Comparison of ENCODE assay signal across 8 mouse cellular contexts in genomic region chr12:79969346-79970226, GRCm38 (mm10).
A peak's percentile ranks its signal among the peaks of the same experiment; 100 is the strongest.
DNase-seq lines count a peak whose midpoint lies in the region; ATAC-seq and TF ChIP-seq lines count a peak whose summit lies in the region.

No protein-coding gene starts in this region.

- peaks cover 85% of the 10 kb centered on the region for H3K4me1 ChIP-seq in heart, embryonic 13.5 days
- H3K4me1 ChIP-seq in kidney, postnatal 0 days (replicated peaks; ENCODE audit: insufficient read depth, low read length): peaks cover 43% of the 10 kb centered on the region
- H3K4me1 ChIP-seq in midbrain, embryonic 14.5 days (ENCODE audit: control insufficient read depth, insufficient read depth, low read length): peaks cover 29% of the 10 kb centered on the region

- 77% methylated on average over 3 of the region's 3 CpGs for WGBS in heart, embryonic 13.5 days
- WGBS in kidney, postnatal 0 days: 89% methylated on average over 3 of the region's 3 CpGs
- 68% methylated on average over 3 of the region's 3 CpGs for WGBS in midbrain, embryonic 14.5 days

- no peaks in the 10 kb centered on the region for H3K27me3 ChIP-seq in heart, embryonic 13.5 days (replicated peaks)
- H3K27me3 ChIP-seq in kidney, postnatal 0 days (ENCODE audit: insufficient read depth, low read length): no peaks in the 10 kb centered on the region
- no peaks in the 10 kb centered on the region for H3K27me3 ChIP-seq in midbrain, embryonic 14.5 days (ENCODE audit: control insufficient read depth, insufficient read depth, low read length)

- H3K9me3 ChIP-seq in heart, embryonic 13.5 days: no peaks in the 10 kb centered on the region
- H3K9me3 ChIP-seq in kidney, postnatal 0 days (replicated peaks; ENCODE audit: low read length): no peaks in the 10 kb centered on the region
- H3K9me3 ChIP-seq in midbrain, embryonic 14.5 days (ENCODE audit: control insufficient read depth, low read length): 0 out of 2 replicates have a peak, but pooled peaks cover 2% of the 10 kb centered on the region

- no peak overlapping the region for H3K4me3 ChIP-seq in heart, embryonic 13.5 days
- H3K4me3 ChIP-seq in kidney, postnatal 0 days (replicated peaks; ENCODE audit: low read depth, low read length): no peak overlapping the region
- H3K4me3 ChIP-seq in midbrain, embryonic 14.5 days (replicated peaks; ENCODE audit: low read depth, low read length): no peak overlapping the region

- ATAC-seq in heart, embryonic 13.5 days (ENCODE audit: extremely low read depth, insufficient number of reproducible peaks, low FRiP score, low TSS enrichment): no peak
- ATAC-seq in kidney, postnatal 0 days (replicated peaks; ENCODE audit: low FRiP score, low read depth): no peak
- no peak for ATAC-seq in midbrain, embryonic 14.5 days (ENCODE audit: low FRiP score, low TSS enrichment)

- H3K27ac ChIP-seq in heart, embryonic 13.5 days (replicated peaks): peak overlapping the region; percentile 67
- H3K27ac ChIP-seq in kidney, postnatal 0 days: peak overlapping the region; percentile 84
- peak overlapping the region; percentile 74 for H3K27ac ChIP-seq in midbrain, embryonic 14.5 days (replicated peaks; ENCODE audit: low read depth, low read length)

- no peak overlapping the region for H3K4me2 ChIP-seq in heart, embryonic 13.5 days
- H3K4me2 ChIP-seq in kidney, postnatal 0 days (ENCODE audit: low read length): no peak overlapping the region
- no peak overlapping the region for H3K4me2 ChIP-seq in midbrain, embryonic 14.5 days (ENCODE audit: low read length)

- H3K9ac ChIP-seq in heart, embryonic 13.5 days: peak overlapping the region; percentile 15; the same call in 1 of the 2 replicates
- H3K9ac ChIP-seq in kidney, postnatal 0 days (ENCODE audit: low read depth, low read length): no peak overlapping the region
- no peak overlapping the region for H3K9ac ChIP-seq in midbrain, embryonic 14.5 days (replicated peaks; ENCODE audit: low read length)

- peak; percentile 60 for TF ChIP-seq CTCF in kidney, postnatal 0 days (IDR thresholded peaks at IDR 0.05; ENCODE audit: low read depth)

- H3K36me3 ChIP-seq in heart, embryonic 13.5 days: no peaks in the 10 kb centered on the region
- no peaks in the 10 kb centered on the region for H3K36me3 ChIP-seq in kidney, postnatal 0 days (ENCODE audit: insufficient read depth, low read length)
- H3K36me3 ChIP-seq in midbrain, embryonic 14.5 days (ENCODE audit: control insufficient read depth, insufficient read depth, low read length): no peaks in the 10 kb centered on the region

- DNase-seq in adrenal gland, postnatal 14 days: peak; percentile 60
- DNase-seq in adrenal gland, adult 18-20 months (ENCODE audit: low spot score in 2 of 2): no peak
- peak; percentile 95 for DNase-seq in adipocyte (ENCODE audit: low spot score)
- DNase-seq in kidney, postnatal 0 days (ENCODE audit: low spot score): peak; percentile 68
- DNase-seq in midbrain, embryonic 14.5 days: peak; percentile 61
- DNase-seq in frontal cortex, postnatal 14 days (ENCODE audit: low spot score in 2 of 2): no peak
- no peak for DNase-seq in thymus, postnatal 10 days (ENCODE audit: low spot score in 2 of 2)

Comparison
In these comparisons a context has a peak if more than half of its experiments do, and no peak if none do; other contexts are left out.
1. DNase-seq: peak in adrenal gland, postnatal 14 days (single experiment), adipocyte (single experiment), kidney, postnatal 0 days (single experiment) and midbrain, embryonic 14.5 days (single experiment); none in adrenal gland, adult 18-20 months (0 of 2), frontal cortex, postnatal 14 days (0 of 2) and thymus, postnatal 10 days (0 of 2).
2. Peak in every context shown above with its lines, with median percentiles within 50 percentile points of each other: H3K27ac ChIP-seq.